Mouse (Mus musculus): ENCODE measurements around the gene Btbd9.

GRCm38 (mm10) chr17:30598300-30598699, 22.0 kb upstream of the Btbd9 start:
- no peak for TF ChIP-seq CTCF (conservative IDR thresholded peaks at IDR 0.05; ENCODE audit: low read length)
- TF ChIP-seq NANOG (IDR thresholded peaks at IDR 0.05; ENCODE audit: borderline replicate concordance, low read length), result peak; percentile 87
